Mouse (Mus musculus) lung, embryonic 15.5 days (tissue): ENCODE data around the gene Arntl. TPM values are rescaled to one million over a fixed set of nuclear protein-coding genes. Genes with fewer than 3 reads are reported as not detected.
A peak's percentile ranks its signal among the peaks of the same experiment; 100 is the strongest.

Experiments
- ATAC-seq: fragments of 200-750 bp; cut with Nextera tagmentation; 2 replicates; pipeline ENCODE4 v1.8.0; 2017; ENCODE audit warnings: moderate number of reproducible peaks, borderline replicate concordance; ENCODE audit not compliant: low FRiP score, low TSS enrichment; ENCODE audit errors: extremely low read depth
- H3K27ac ChIP-seq: fragments of 300-500 bp; sonication (generic); 2 replicates; pipeline ENCODE4 v1.5.1; 2015; ENCODE audit warnings: moderate library complexity, mild to moderate bottlenecking, inconsistent platforms
- H3K27me3 ChIP-seq: fragments of 300-500 bp; sonication (generic); 2 replicates; pipeline ENCODE4 v1.6.1; 2015; ENCODE audit warnings: inconsistent platforms
- H3K36me3 ChIP-seq: fragments of 300-500 bp; sonication (generic); 2 replicates; pipeline ENCODE4 v1.6.1; 2015; ENCODE audit warnings: inconsistent platforms
- H3K4me1 ChIP-seq: fragments of 300-500 bp; sonication (generic); 2 replicates; pipeline ENCODE4 v1.6.1; 2015; ENCODE audit warnings: inconsistent platforms
- H3K4me2 ChIP-seq: fragments of 300-500 bp; sonication (generic); 2 replicates; pipeline ENCODE4 v1.6.1; 2015; ENCODE audit warnings: inconsistent platforms, mild to moderate bottlenecking, moderate library complexity
- H3K4me3 ChIP-seq: fragments of 300-500 bp; sonication (generic); 2 replicates; pipeline ENCODE4 v1.5.1; 2015; ENCODE audit warnings: mild to moderate bottlenecking, inconsistent platforms
- H3K9ac ChIP-seq: fragments of 300-500 bp; sonication (generic); 2 replicates; pipeline ENCODE4 v1.6.1; 2015; ENCODE audit warnings: inconsistent platforms
- H3K9me3 ChIP-seq: fragments of 300-500 bp; sonication (generic); 2 replicates; pipeline ENCODE4 v1.6.1; 2016; ENCODE audit warnings: inconsistent platforms
- WGBS: fragments of 180-500 bp; shearing (Covaris S2); methylation state at CpG from one replicate; pipeline ENCODE4 v1.1.7; 2015; 5-methylcytosine and 5-hydroxymethylcytosine counted together
- polyA plus RNA-seq: library from polyadenylated mRNA; unstranded; fragments of >200 nt; fragmentation: Nextera tagmentation; extraction: Ambion mirVana; gene quantifications from 2 replicates; pipeline ENCODE4 v1.2.1, GENCODE M21; 2015

Arntl gene
- polyA plus RNA-seq, 1 experiment from 2014 or later, result 11.8 TPM

DNA sequence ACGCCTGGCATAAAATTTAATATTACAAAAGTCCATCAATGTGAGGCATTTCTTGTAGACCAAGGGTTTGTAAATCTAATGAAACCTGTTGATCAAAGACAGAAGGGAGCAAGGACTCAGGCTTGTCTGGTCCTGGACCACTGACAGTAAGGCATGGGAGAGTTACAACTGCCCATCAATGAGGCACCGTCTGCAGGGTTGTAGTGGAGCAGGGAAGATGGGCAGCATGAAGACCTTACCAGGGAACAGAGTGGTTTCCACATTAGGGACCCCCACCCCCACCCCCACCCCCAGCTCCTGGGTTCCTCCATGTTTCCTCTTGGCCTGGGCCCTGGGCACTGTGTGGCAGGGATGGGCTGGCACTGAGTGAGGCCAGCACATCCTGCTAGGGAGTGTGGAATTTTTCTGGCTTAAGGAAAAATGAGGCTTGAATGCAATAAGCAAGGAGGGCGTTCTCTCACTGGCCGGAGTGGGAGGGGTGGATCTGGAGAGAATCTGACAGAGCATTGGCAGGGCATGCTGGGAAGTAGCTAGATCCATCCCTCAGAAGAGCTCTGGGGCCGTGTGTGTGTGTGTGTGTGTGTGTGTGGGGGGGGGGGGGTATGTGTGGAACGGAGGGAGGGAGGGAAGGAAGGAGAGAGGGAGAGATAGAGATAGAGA is 65.2 kb downstream of the Arntl start:
- Histone ChIP-seq H3K9ac (no peak overlapping the region), H3K36me3 (no peaks in the 10 kb centered on the region), H3K4me1 (peaks cover 12% of the 10 kb centered on the region), H3K4me3 (no peak overlapping the region), H3K9me3 (no peaks in the 10 kb centered on the region), H3K4me2 (no peak overlapping the region), H3K27me3 (no peaks in the 10 kb centered on the region), H3K27ac (no peak overlapping the region)
- WGBS, result 62% methylated on average over 5 of the region's 6 CpGs
- ATAC-seq, result no peak

DNA sequence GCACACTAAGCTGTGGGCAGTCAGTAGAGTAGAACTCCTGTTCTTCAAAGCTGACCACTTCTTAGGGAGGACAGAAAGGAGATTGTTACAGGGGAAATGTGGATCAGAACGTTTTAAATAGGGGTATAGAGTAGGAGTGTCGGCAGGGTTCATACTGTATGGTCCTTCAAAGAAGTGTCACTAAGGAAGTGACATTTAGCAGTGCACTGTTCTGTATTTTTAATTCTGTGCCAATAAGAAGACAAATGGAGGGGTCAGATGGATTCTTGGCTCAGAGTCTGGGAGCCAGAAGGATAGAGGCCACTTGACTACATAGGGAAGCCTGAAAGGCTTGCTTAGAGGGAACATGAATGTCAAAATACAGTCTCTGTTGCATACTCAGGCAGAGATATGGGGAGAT is 70.0 kb downstream of the Arntl start:
- no peaks in the 10 kb centered on the region for H3K9me3 ChIP-seq
- no peak overlapping the region for H3K27ac ChIP-seq
- H3K9ac ChIP-seq, result no peak overlapping the region
- H3K4me2 ChIP-seq, result no peak overlapping the region
- H3K4me3 ChIP-seq, result no peak overlapping the region
- 28% methylated on average over 2 of the region's 2 CpGs for WGBS
- H3K27me3 ChIP-seq, result no peaks in the 10 kb centered on the region
- no peak for ATAC-seq
- no peaks in the 10 kb centered on the region for H3K4me1 ChIP-seq
- no peaks in the 10 kb centered on the region for H3K36me3 ChIP-seq

DNA sequence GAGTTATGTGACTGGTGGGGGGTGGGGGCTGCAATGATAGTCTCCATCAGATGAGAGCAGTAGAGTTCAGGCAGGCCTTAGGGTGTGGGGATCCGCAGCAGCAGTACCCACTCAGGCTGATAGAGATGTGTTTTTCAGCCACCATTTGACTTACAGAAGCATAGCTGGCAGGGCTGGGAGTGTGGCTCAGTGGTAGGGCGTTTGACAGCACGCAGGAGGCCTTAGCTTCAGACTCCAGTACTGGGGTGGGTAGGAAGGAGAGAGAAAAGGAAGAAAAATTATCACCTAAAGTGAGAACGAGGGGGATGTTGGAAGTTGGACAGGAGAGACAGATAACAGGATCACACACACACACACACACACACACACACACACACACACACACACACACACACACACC is 71.2 kb downstream of the Arntl start:
- Histone ChIP-seq H3K27ac (no peak overlapping the region), H3K4me3 (no peak overlapping the region), H3K4me1 (no peaks in the 10 kb centered on the region), H3K9me3 (no peaks in the 10 kb centered on the region), H3K27me3 (no peaks in the 10 kb centered on the region), H3K9ac (no peak overlapping the region), H3K4me2 (no peak overlapping the region), H3K36me3 (no peaks in the 10 kb centered on the region)
- no peak for ATAC-seq
- 73% methylated on average over 4 of the region's 4 CpGs for WGBS

DNA sequence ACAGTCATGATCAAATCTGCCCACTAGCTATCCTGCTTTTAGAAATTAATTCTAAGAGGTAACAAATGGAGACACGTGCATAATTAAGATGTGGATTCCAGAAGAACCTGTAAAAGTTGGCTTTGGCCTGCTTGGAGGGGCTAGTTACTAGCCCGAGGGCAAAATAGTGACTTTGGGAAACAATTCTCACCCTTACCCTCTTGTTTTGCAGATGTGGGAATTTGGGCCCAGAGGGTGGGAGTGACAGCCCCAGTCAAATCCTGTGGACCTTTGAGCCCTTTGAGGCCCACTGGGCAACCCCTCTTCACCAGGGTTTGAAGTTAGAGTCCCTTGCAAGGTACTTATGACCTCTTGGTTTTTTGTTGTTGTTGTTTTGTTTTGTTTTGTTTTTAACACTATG is 72.0 kb downstream of the Arntl start:
- 76% methylated on average over 2 of the region's 2 CpGs for WGBS
- no peak for ATAC-seq
- Histone ChIP-seq H3K4me3 (no peak overlapping the region), H3K9ac (no peak overlapping the region), H3K9me3 (no peaks in the 10 kb centered on the region), H3K4me1 (no peaks in the 10 kb centered on the region), H3K36me3 (no peaks in the 10 kb centered on the region), H3K27me3 (no peaks in the 10 kb centered on the region), H3K27ac (no peak overlapping the region), H3K4me2 (no peak overlapping the region)

DNA sequence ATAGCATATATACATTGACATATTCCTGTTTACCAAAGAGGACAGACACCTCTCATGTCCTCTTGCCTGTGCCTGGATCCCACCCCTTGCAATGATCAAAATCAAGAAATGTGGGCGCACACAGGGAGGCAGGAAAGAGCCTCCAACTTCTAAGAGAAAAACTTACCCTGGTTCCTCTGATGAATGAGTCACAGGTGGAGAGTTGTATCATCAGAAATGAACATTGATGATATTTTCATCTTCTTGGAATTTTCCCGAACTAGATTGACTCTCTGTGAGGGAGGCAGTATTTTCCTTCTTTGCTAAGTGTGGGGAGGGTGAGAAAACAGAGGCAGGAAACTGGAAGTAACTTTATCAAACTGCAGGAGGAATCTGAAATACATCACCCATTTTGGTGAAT is 78.1 kb downstream of the Arntl start:
- H3K9ac ChIP-seq, result no peak overlapping the region
- 80% methylated on average over 2 of the region's 2 CpGs for WGBS

DNA sequence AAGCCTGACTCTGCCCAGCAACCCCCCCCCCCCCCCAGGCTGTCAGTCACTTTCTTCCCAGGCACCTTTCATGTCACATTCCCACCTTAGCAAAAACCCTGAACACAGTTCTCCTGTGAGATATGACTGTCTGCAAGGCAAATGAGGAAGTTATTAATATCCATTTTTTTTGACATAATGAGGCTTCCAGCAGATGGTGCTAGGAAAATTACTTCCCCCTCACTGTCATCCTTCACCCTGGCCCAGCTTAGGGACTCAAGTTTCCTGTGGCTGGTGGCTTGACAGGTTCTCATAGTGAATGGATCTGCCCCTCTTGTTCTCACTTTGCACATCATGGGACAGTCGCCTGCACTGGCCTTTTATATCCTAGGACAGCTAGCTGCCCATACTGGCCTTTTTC is 81.9 kb downstream of the Arntl start:
- Histone ChIP-seq H3K4me1 (no peaks in the 10 kb centered on the region), H3K9ac (no peak overlapping the region), H3K9me3 (no peaks in the 10 kb centered on the region), H3K27me3 (no peaks in the 10 kb centered on the region), H3K27ac (no peak overlapping the region), H3K4me3 (no peak overlapping the region), H3K36me3 (no peaks in the 10 kb centered on the region), H3K4me2 (no peak overlapping the region)
- no peak for ATAC-seq
- 61% methylated on average over 1 of the region's 1 CpGs for whole genome bisulfite sequencing

More for the DNA sequence above, 78.1 kb downstream of the Arntl start:
- ATAC-seq, result no peak
- no peaks in the 10 kb centered on the region for H3K36me3 ChIP-seq
- no peak overlapping the region for H3K4me3 ChIP-seq
- no peak overlapping the region for H3K4me2 ChIP-seq
- H3K27ac ChIP-seq, result no peak overlapping the region
- H3K27me3 ChIP-seq, result no peaks in the 10 kb centered on the region
- H3K4me1 ChIP-seq, result no peaks in the 10 kb centered on the region
- H3K9me3 ChIP-seq, result no peaks in the 10 kb centered on the region

DNA sequence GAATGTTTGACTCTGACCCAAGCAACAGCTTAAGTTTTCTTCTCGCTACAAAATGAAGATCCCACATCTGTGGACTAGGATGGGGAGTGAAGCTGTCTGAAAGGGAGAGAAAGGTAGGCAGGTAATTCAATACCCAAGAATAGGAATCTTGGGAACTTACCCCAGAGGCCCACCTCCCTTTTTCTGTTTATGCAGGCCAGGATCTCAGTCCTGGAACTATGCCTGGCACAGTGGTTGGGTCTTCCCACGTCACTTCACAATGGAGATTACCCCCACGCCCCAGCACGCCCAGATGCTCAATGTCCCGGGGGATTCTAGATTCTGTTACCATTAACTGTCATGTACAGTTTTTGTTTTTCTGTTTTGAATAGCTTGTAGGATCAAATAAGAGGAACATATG is 84.5 kb downstream of the Arntl start:
- H3K36me3 ChIP-seq, result no peaks in the 10 kb centered on the region
- 70% methylated on average over 5 of the region's 5 CpGs for WGBS
- no peaks in the 10 kb centered on the region for H3K27me3 ChIP-seq
- H3K9ac ChIP-seq, result no peak overlapping the region
- H3K9me3 ChIP-seq, result no peaks in the 10 kb centered on the region
- H3K4me1 ChIP-seq, result peaks cover 6% of the 10 kb centered on the region; the same call in 1 of the 2 replicates
- no peak overlapping the region for H3K4me2 ChIP-seq
- no peak overlapping the region for H3K4me3 ChIP-seq
- H3K27ac ChIP-seq, result no peak overlapping the region
- ATAC-seq, result no peak

DNA sequence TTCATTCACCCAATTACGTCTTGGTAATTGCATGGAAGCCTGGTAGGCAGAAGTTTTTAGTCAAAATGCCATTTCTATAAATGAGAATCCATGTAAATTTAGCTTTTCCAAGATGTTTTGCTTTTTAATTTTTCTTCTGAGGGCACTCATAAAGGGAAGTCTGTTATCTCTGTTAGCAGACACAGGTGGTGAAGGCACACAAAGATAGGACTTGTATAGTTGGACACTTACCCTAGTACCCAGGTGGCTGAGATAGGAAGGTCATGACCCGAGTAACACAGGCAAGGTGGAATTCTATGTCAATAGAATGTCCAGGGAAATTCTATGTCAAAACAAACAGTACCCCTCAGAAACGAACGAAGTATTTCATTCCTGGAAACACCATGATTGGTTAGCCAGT is 84.9 kb downstream of the Arntl start:
- Histone ChIP-seq H3K4me3 (no peak overlapping the region), H3K27me3 (no peaks in the 10 kb centered on the region), H3K36me3 (no peaks in the 10 kb centered on the region), H3K9ac (no peak overlapping the region), H3K27ac (no peak overlapping the region), H3K4me2 (no peak overlapping the region), H3K4me1 (peaks cover 6% of the 10 kb centered on the region; the same call in 1 of the 2 replicates), H3K9me3 (no peaks in the 10 kb centered on the region)
- 59% methylated on average over 4 of the region's 4 CpGs for WGBS
- no peak for ATAC-seq

DNA sequence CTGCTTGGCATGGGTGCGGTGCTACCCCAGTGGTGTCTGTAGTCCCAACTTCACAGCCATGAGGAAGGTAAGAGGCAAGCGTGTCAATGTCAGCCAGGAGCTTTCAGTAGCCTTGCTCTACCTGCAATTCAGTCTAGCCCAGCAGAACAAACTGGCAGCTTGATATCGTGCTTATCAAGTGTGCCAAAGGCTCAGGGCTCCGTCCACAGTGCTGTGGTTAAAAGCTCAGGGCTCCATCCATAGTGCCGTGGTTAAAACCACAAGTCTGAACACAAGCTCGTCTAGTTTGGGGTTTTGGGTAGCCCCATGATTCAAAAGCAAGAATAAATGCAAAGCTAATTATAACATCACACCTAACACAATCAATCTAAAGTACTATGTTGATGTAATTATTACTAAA is 87.3 kb downstream of the Arntl start:
- Histone ChIP-seq H3K36me3 (no peaks in the 10 kb centered on the region), H3K27me3 (no peaks in the 10 kb centered on the region), H3K9me3 (no peaks in the 10 kb centered on the region), H3K4me3 (no peak overlapping the region), H3K9ac (no peak overlapping the region), H3K27ac (no peak overlapping the region), H3K4me2 (no peak overlapping the region), H3K4me1 (peaks cover 6% of the 10 kb centered on the region; the same call in 1 of the 2 replicates)
- ATAC-seq, result no peak
- WGBS, result 76% methylated on average over 6 of the region's 6 CpGs

DNA sequence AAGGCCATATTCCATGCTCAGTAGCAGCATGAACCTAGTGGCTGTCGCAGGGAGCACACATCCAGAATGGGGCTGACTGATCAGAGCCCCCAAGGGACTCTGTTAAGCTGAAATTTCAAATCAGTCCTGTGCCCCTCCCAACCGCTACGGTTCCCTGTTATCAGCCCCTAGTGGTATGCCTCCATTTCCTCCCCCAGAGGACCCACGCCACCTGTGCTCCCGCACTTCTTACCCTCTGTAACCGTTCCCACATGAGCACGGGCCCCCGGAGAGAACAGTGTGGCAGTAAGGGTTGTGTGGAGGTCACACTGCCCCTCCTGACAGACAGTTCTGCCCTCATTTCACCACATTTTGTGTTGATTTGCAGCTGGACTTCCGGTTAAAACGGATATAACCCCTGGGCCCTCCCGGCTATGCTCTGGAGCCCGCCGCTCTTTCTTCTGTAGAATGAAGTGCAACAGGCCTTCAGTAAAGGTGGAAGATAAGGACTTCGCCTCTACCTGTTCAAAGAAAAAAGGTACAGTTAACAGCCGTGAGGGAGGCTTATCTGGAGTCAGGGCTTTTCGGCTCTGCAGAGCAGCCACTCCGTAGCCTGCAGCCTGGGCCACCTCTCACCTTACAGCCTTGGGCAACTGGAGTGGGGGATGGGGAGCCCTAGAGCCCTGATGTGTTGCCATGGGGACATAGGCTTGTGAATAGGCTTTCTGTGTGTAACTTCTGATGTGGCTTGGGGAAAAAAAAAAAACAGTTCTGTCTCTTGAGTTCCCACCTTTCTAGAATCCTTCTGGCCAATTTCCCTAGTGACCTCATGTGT is 88.0 kb downstream of the Arntl start:
- Histone ChIP-seq H3K36me3 (no peaks in the 10 kb centered on the region), H3K4me3 (no peak overlapping the region), H3K27me3 (no peaks in the 10 kb centered on the region), H3K4me1 (peaks cover 6% of the 10 kb centered on the region; the same call in 1 of the 2 replicates), H3K27ac (peak overlapping the region; percentile 68), H3K9ac (no peak overlapping the region), H3K9me3 (no peaks in the 10 kb centered on the region), H3K4me2 (no peak overlapping the region; the same call in 1 of the 2 replicates)
- 22% methylated on average over 17 of the region's 17 CpGs for WGBS
- ATAC-seq, result peak; percentile 31; the same call in 1 of the 2 replicates

DNA sequence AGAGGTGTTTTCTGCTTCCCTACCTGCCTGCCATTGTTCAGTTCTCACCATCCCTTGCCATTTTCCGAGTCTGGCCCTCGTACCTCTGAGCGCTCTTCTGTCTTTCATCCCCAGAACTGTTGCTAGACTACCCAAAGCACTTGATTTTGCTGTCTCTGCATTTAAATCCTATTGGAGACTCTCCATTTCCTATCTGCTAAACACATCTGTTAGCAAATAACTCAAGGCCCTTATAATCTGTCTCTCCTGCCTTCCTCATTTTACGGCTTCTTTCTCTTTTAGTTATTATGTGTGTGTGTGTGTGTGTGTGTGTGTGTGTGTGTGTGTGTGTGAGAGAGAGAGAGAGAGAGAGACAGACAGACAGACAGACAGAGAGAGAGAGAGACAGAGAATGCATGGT is 90.5 kb downstream of the Arntl start:
- 81% methylated on average over 4 of the region's 4 CpGs for WGBS

DNA sequence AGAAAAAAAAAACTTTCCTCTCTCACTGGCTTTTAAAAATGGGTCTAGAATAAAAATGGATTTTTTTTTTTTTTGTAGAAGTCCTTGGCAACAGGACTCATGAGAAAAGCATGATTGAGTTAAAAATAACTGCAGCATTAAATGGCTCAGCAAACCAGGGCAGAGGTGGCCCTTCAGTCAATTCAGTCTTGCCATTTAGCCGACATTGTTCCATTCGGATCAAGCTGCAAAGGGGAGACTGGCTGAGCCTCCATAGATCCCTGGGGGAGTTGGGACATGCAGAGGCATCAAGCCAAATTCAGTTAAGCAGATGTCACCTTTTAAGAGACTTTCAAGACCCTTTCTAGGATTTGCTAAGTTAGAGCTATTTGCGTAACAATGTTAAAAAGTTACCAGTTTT is 102.9 kb downstream of the Arntl start:
- ATAC-seq, result no peak
- 77% methylated on average over 3 of the region's 3 CpGs for WGBS

More for the DNA sequence above, 90.5 kb downstream of the Arntl start:
- H3K4me2 ChIP-seq, result no peak overlapping the region
- no peak overlapping the region for H3K27ac ChIP-seq
- no peaks in the 10 kb centered on the region for H3K36me3 ChIP-seq
- no peak overlapping the region for H3K4me3 ChIP-seq
- H3K27me3 ChIP-seq, result no peaks in the 10 kb centered on the region
- peaks cover 6% of the 10 kb centered on the region; the same call in 1 of the 2 replicates for H3K4me1 ChIP-seq
- ATAC-seq, result no peak
- H3K9ac ChIP-seq, result no peak overlapping the region
- no peaks in the 10 kb centered on the region for H3K9me3 ChIP-seq

More for the DNA sequence above, 102.9 kb downstream of the Arntl start:
- Histone ChIP-seq H3K9ac (no peak overlapping the region), H3K36me3 (peaks cover 3% of the 10 kb centered on the region; the same call in 1 of the 2 replicates), H3K4me3 (no peak overlapping the region), H3K4me1 (0 out of 2 replicates have a peak, but pooled peaks cover 2% of the 10 kb centered on the region), H3K27ac (no peak overlapping the region), H3K27me3 (no peaks in the 10 kb centered on the region), H3K4me2 (no peak overlapping the region), H3K9me3 (no peaks in the 10 kb centered on the region)
